Mouse (Mus musculus): Measurements from ENCODE around the gene Mxd1.

DNA sequence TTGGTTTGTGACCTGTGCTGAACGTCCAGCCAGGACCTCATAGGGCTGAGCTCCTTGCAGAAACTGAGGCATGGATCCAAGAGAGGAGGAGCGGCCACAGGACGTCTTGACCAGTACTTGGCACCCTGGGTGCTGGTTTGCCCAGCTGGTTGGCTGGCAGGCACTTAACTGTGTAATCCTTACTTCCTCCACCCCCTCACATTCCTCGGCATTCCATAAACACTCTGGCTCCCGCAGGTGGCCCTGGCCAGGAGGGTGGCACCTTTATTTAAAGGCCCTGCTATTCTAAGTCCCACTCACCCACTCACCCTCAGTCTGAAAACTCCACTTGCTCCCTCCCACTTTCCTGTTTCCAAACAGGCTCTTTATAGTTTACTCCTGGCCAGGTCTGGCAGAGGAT is 58.2 kb downstream of the Mxd1 start:
- TF ChIP-seq POLR2A (IDR thresholded peaks at IDR 0.05; ENCODE audit: insufficient read depth, low read depth, low read length) (no peak), CTCF (IDR thresholded peaks at IDR 0.05) (no peak), EP300 (IDR thresholded peaks at IDR 0.05; ENCODE audit: insufficient read depth, low read depth, low read length) (no peak)
